Mouse (Mus musculus): ENCODE results near the gene Kcnh1.

The Kcnh1 gene

DNA sequence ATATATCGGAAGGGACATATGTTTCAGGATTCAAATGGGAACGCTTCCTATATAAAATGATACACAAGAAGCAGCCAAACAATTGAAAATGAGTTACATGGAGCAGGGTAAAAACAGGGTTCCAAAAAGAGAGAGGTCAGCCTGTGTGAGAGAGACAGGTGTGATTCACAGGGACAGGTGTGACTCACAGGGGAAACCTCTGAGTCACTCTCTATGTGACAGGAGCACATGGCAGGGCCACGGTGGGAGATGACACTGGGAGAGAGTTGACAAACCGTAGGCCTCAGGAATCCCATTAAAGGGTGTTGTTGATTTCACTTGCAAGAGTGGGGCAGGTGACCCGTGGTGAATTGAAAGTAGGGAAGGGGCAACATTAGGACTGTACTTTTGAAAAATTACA is 228.6 kb downstream of the Kcnh1 start:
- DNase-seq, result no peak

DNA sequence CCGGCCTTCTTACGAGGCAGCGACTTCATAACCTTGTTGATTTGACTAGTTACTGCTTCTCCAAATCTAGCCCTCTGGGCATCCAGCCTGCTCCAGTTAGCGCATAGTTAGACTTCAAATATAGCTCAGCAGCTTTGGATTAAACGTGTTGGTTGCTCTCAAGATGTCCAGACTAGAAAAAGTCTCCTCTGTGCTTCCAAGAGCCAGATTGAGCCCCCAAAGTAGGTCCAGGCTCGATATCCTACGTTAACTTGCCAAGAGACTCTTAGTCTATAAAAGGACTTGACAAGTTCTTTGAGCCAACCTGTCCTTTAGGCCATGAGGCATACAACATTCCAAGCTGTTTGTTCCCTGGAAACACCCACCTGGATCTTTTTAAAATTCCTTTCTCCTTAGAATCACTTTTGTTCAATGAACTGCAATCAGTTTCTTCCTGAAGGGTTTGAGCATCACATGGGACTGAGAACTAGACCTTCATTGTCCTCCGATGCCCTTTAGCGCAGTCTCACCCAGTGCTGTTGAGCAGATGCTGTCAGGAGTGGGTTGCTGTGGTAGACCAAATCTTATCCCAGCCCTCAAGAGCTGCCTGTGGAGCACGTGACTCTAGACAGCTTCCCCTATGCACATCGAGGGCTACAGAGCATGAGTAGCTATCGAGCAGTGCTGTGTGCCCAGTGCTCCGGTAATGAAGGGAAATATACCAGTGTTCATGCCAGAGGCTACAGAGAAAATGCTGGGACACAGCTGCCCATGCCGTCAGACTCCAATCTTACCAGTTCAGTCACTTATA is 231.0 kb downstream of the Kcnh1 start:
- no peak for DNase-seq

DNA sequence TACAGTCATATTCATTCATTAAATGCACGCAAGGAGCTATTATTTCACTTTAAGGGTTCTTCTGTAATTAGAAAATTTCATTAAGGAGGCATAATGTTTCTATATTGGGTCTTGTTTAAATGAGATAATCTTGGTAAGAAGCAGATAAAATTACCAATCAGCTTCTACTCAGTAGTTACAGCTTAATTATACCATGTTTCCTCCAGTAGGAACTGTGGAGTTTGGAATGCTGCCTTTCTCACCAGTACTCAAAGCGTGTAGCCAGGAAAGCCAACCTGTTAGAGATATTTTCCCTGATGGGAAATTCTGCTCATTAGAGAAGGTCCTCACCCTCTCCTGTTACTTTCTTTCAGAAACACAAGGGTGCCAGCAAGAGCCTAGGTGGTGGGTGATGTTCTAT is 240.8 kb downstream of the Kcnh1 start:
- DNase-seq, result no peak

DNA sequence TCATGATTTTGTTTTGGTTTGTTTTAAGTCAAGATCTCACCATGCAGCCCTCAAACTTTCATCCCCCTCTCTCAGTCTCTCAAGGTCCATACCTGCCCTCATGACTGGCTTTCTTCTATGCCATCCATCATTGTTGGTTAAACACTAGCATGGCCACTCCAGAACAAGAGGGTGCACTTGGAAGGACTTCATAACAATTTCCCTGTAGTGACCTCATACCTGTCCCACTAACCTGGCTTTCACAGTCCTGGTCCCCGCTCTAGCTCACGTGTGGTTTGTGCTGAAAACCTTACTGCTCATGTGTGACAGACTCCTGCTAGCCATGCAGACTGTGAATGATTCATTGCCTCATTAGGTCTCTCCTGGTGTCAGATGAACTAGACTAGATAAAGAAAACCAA is 244.9 kb downstream of the Kcnh1 start:
- DNase-seq, result no peak

DNA sequence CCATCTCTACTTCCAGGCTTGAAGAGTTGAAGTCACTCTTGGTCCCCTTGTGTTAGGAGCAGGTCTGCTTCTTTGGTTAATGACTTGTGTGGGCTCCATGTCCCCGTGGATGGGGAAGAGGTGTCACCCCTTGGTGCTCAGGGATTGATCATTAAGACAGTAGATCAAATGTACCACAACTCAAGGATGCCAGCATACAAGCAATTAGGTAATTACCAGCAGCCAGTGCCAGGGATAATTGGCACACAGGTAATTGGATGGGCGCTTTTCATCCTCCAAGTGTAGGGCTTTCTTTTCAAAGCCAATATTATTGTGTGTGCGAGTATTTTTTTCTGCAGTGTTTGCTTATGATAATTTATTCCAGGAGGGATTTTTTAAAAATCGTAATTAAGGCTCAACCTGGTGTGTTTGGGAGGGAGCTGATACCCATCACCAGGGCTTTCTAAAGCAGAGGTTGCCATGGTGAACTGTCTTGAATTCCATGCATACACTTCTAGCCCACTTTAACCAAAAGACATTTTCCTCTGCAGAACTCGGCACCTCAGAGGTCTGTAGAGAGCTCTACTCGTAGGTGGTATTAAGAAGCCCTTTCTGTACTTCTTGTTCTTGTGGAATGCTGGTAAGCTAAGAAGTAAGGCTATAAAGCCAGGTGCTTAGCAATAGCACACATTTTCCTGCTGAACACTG is 248.7 kb downstream of the Kcnh1 start:
- no peak for DNase-seq

DNA sequence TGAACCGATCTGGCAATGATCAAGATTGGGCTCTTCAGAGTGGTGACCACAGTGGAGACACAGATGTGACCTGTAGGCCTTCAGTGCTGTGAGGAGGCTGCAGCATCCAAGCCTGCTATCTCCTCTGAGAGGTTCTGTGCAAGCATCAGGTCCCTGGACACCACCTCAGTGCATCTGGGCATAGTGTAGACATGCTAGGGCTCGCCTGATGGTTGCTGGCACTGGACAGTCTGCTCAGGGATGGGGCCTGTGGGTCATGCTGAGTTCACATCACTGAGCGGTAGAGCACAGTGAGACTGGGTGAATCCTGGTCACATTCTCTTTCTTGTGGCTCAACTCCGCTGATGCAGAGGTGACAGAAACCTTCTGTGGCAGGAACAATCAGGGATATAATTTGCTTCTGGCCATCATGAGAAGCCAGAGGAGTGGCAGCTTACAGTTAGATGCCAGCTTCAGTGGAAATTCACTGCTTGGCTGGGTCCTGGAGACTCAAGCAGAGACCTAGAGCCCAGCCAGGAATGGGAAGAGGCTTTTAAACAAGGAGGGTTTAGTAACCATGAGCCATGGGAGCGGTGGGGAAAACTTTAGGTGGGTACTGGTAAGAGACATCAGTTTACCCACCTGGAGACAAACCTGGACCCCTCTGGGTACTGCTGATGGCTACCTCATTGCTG is 252.3 kb downstream of the Kcnh1 start:
- DNase-seq, result no peak

DNA sequence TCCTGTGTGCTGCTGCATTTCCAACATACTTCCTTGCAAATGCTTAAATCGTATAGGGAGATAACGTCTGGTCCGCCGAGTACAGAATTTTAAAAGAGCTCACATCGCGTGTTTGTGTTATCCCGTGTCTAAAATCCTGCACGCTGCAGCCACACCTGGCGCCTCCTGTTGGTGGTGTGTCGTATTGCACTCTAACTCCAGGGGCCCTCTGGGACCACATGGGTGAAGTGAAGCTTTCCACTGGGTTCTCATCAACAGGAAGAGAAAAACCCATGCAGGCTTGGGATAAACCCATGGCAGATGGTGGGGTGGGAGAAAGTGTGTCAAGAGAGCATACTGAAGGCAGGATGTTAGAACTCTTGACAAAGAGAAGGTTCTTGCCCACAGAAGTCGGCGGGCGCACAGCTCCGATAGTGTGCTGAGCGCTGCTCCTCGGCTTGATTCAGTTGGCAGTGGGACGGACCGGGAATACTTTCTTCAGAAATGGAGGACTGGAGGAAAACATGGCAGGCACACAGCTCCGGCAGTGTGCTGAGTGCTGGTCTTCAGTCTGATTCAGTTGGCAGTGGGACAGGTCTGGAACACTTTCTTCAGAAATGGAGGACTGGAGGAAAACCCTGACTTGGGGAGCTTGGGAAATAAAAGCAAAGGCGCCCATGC is 253.6 kb downstream of the Kcnh1 start:
- peak in 1 of 2 experiments; percentile 16 for DNase-seq

DNA sequence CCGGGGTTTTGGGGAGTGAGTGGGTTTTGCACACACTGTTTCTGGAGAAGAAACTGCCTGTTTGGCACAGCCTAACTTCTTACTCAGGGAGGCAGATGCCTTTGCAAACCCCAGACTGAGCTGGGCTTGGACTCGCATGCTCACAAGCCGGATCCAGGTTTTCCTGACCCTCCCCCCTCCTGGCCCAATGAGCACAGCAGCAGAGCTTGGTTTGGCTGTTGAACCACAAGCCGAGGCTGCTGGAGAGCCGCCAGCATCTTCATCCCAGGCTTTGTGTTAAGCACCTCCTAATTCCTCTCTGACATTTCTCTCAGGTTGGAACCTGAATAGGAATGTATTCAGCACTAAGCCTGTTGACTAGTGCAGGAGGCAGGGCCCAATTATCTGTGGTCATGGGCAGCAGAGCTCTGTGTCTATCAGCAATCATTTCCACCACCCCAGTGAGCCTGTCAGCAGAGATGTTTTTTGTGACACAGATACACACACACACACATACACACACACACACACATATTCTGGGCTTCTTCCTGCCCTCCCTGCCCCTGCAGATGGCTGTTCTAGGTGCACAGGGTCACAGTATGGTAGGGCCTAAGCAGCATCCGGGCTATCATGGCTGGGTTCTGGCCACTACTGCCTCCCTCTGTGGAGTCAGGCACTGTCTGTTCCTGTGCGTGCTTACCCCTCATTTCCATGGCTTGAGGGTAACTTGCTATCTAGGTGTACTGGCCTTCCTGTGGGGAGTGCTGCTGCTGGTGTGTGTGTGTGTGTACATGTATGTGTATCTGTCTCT is 254.3 kb downstream of the Kcnh1 start:
- peak; percentile 23 to 61 for DNase-seq

DNA sequence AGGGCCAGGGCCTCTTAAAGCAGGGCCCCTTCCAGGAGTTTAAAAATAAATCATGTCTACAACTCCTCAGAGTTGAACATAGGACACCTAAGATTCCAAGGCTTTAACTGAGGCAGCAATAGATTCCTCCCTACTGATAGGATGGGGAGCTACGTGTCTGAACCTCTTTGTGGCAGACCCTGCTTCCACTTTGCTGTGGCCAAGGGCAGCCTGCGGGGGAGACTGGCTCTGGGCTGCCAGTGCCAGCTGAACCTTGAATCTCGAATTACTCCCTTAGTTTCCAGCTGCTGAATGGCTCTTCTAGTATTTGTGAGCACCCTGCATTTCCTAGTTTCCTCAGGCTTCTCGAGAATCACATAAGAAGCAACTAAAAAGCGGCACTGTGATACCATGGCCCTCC is 255.6 kb downstream of the Kcnh1 start:
- no peak for DNase-seq

DNA sequence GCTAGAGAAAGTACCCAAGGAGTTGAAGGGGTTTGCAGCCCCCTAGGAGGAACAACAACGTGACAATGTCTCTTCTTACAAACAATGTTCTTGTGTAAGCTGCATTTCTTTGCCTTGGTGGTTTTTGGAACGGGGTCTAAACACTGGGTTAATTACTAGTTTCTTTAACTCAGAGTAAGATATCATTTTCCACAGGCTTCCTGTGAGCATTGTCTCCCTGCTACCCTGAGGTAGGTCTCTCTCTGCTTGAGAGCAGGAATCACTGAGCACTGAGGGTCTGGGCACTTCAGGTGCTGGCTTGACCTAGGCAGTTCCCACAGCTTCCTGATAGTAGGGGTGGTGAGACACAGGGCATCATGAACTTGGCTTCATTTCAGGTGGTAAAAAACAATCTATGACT is 257.1 kb downstream of the Kcnh1 start:
- no peak for DNase-seq

DNA sequence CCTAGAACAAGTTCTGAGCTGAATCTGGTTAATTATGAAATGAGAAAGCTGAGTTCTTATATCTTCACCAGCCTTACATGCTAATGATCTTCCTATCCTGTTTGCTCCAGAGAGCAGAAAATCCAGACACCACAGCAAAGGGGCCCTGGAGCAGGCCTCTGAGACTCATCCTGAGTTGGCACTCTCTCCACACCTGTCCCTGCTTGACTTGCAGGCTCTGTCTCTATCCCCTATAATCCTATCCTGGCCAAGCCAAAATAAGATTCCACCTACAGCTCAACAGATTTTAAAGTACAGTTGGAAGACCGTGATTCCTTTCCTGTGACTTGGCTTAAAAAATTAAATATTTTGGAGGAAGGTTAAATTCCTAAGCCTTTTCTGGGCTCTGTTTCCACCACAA is 257.9 kb downstream of the Kcnh1 start:
- no peak for DNase-seq

DNA sequence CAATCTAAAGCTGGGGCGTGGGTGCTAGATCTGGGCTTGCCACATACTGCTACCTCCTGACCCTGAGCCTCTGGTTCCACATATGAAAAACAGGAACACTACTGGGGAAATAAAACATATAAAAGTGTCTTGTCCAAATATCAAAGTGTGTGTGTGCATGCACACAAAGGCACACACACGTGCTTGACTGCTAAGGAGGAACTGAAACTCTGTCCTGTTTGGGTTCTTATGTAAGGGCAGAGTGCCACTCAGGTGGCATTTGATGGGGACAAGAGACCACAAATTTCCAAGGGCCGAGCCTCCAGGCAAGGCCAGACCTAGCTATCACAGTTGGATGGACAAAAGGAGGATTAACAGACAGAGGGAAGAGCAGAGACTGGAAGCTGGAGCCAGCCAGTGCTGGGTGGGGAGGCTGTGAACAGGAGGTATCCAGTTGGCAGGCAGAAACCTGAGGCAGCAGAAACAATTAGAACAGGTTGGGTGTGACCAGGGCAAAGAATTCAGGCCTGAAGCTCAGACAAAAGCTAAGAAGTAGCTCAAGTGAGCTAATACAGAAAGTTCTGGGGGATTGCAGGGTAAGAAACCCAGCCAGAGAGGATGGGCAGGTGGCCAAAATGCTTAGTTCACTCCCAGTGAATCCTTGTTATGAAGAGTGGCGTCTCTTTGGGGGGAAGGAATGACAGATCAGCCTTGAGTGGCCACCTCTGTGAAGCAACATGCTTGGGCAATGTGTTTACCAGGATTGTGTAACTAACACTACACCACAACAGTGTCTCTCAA is 259.2 kb downstream of the Kcnh1 start:
- no peak for DNase-seq

DNA sequence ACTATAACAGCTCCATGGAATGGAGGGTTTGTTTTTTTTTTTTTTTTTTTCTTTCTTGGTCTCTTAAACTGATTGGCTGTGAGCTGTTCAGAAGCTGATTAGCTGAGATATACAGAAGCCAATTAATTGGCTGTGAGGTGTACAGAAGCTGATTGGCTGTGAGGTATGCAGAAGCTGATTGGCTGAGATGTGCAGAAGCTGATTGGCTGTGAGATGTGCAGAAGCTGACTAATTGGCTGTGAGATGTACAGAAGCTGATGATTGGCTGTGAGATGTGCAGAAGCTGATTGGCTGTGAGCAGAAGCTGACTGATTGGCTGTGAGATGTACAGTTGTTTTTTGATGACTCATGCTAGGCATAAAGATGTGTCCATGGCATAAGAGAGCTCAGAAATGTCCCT is 259.9 kb downstream of the Kcnh1 start:
- no peak for DNase-seq

DNA sequence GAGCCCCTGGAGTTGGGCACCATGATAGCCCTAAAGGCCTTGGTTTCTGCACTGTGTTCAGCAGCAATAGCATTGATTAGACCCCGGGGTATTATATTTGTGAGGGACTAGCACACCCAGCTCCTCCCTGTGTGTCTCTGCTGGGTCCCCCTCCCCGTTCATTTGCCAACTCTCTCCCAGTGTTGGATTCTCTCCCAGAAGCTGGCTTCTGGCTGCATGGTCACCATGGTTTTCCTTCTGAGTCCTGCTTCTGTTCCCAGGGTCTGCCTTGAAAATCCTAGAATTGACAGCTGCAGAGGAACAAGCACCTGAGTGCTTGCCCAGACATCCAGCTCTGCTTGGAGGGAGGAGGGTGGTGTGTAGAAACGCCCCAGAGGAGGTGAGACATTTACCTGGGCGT is 261.1 kb downstream of the Kcnh1 start:
- no peak for DNase-seq

DNA sequence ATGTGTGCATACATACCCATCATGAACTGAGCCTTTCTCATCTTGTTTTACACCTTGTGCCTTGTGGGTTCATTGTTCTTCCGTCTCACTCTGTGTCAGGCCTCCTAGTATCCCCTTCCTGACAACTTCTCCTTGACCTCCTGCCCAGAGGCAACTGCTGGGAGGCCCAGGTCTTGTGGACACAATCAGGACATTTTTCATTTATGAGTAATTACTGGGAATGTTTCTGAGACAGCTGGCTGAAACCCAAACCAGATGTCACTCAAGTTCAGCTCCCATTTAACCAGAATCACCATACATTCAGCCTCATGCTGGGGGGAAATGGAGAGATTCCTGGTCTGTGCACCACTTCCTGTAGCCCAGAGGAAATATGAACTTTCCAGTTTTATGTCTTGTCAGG is 263.9 kb downstream of the Kcnh1 start:
- DNase-seq, result no peak

DNA sequence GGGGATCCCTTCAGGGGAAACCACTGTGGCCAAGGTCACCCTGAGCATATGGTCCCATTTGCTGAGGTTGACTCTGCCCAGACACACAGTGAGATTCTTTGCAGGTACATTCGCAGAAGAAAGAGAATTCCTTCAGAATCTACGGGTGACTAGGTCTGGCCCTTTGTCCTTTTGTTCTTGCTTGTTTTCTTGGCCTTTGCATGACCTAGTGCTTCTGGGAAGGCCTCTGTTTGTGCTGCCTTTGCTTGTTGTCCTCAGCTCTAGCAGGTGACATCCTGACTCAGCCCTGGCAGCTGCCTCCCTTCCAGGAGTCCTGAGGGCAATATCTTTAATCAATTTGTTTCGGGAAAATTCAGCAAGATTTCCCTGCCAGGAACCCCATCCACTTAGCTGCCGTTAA is 264.4 kb downstream of the Kcnh1 start:
- no peak for DNase-seq

DNA sequence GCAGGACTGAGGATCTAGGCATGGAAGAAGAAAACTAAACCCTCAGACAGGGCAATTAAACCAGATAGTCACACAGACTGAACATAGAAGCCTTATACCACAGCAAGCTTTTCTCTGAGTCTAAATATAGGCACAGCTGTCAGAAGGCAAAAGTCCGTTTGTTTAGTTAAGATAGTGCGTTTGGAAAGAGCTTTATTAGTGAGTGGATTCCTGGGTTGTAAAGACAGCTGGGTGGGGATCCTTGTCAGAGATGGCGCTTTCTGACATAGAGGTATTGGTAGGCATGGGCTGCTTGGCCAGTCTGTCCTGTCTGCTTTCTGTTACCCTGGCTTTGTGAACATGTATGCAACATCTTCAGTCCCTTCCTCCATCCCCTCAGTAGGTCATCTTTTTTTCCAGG is 266.5 kb downstream of the Kcnh1 start:
- no peak for DNase-seq

DNA sequence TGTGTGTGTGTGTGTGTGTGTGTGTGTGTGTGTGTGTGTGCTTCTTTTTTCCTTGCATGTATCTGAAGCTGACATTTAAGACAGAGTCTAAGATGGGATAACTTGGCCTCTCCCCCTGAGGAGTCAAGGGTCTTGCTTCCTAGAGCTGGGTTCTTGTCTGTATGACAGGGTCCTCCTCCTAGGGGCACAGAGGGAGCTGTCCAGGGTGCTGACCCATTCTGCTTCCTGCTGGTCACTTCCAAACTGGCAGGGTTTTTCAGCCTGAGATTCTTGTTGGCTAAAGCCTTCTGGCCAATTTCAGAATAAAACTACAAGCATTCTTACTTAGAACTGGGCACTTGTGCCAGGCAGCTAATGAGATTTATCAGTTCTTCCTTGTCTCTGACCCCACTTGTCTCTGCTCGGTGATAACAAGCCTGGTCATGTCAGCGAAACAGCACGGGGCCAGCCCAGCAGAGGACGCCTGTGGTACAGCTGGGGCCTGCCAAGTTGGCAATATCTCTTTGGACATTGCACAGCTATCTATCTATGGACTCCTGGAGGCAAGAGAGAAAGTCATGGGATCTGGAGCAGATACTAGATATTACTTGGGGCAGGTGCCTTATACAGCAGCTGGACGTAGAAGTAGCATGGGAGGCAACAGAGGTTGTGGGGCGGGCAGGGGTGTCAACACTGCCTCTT is 267.1 kb downstream of the Kcnh1 start:
- peak; percentile 31 to 57 for DNase-seq

DNA sequence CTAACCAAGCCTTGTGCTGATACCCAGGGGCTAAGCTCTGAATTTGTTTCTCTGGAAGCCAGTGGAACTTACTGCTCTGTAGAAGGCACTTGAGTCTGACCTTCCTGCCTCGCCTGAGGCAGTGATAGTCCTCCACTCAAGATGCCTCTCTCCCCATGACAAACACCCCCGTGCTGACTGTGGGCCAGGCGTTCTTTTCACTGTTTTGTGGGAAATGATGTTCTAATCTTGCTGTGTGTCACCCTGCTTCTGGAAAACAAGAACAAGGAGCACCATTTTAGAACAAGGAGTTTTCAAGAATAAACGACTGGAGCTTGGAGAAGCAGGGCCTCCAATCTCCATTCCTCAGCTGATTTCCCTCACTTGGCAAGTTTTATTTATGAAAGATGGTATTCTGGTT is 273.2 kb downstream of the Kcnh1 start:
- DNase-seq, result no peak

DNA sequence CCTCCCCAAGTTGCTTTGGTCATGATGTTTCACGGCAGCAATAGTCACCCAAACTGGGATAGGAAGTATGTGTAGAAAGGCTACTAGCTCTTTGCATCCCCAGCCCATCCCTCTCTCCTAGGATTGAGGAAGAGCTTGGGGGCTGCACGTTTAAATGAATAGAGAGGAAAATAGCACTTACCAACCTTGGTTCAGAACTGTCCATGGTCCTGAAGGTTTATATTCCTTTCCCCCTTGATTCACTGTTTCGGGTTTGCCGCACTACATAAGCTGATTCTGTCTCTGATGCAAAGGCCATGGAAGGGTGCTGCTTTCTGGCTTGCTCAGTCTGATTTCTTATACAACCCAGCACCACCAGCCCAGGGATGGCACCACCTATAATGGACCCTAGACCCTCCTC is 281.8 kb downstream of the Kcnh1 start:
- DNase-seq, result no peak

DNA sequence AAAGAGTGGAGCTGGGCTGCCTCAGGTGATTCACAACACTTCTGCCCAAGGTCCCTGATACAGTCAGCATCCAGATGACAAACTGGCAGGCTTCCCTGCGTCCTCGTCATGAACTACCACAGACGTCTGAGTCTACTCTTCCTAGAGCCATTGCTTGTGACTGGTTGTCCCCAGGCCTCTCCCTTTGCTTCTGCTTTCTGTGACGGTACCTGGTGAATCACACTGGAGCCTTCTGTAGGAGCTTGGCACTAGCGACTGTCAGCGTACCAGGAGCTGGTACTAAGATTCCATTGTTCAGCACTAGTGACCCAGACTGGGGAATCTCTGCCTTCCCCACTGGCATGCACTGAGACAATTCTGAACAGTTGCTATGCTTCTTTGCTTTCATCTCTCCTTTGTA is 282.6 kb downstream of the Kcnh1 start:
- no peak for DNase-seq
